Mouse (Mus musculus): ENCODE data around the gene 4933415A04Rik.

Gene 4933415A04Rik

DNA sequence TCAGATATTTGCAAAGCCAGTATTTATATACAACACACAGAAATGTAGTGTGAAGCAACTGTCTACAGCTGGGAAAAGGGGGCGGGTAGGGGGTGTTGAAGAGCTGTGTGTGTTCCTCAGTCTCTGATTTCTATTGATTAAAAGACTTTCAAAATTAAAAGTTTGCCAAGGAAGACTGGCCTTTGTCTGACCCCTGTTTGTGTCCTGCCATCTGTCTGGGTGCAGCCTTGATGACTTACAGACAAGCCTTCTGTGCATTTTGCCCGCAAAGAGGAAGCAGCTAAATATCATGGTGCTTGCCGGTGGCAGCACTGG lies 11.8 kb upstream of the 4933415A04Rik start:
- in situ Hi-C loops (cut with MboI, MseI), result no loop called here

DNA sequence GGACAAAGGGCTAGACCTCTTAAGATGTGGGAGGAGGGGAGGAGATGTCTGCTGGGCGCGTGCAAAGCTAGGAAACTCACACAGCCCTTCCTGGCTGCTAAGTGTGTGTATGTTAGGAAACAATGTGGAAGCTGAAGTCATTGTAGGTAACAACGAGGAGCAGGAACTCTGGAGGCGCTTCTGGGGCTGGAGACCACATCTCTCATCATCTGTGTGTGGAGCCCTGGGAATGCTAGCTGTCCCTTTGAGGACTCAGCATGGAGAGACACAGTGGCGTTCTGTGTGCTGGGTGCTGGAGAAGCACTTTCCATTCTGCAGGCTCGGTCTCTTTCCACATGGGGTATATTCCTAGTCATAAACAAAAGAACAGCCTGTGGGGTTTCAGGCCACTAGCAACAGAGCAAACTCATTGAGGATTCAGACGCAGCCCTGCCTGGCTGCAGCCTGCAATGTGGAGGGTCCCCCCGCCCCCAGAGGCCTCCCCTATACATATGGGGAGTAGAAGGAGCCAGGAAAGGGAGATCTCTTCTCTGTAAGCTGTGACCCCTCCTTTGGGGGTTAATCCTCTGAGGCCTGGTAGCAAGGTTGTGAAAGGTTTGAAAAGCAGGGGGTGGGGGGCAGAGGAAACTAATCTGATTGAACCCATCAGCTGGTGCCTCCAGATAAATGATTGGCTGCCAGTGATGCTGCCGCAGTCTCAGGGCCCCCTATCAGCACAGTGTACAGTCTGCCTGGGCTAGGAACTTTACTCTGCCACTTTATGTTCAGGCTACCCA lies 11.3 kb upstream of the 4933415A04Rik start:
- in situ Hi-C loops (cut with MboI, MseI), result no loop called here

DNA sequence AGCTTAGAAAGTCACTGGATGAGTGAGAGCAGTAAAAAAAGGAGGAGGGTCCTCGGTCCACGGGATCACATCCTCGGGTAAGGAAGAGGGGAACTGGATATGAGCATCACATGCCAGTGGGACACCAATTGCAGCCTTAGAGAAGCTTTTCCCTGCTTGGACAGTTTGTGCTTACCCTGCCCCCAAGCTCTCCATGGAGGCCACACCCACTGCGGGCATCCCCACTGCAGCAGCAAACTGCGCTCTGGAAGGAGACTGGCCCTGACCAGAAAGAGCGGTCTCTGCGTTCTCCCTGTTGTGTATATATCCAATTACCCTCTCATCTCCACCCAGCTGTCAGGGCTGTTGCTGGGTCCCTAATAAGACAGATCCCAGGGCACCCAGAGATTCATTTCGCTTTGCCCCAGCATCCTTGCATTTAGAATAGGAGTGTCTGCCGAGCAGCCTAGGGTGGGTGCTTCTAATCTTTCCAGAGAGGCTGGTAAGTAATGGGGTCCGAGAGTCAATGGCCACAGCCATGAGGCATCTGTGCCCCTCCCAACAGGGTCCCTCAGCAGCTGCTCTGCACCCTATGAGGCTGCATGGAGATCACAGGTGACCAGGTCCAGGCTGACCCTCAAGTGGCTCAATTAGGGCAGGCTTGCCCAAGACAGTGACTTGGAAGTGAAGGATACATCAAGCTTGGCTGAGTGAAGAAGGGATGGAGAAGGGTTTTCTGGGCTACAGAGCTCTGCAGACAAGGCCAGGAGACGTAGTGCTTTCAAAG lies 8.9 kb upstream of the 4933415A04Rik start:
- in situ Hi-C loops (cut with MboI, MseI), result no loop called here

DNA sequence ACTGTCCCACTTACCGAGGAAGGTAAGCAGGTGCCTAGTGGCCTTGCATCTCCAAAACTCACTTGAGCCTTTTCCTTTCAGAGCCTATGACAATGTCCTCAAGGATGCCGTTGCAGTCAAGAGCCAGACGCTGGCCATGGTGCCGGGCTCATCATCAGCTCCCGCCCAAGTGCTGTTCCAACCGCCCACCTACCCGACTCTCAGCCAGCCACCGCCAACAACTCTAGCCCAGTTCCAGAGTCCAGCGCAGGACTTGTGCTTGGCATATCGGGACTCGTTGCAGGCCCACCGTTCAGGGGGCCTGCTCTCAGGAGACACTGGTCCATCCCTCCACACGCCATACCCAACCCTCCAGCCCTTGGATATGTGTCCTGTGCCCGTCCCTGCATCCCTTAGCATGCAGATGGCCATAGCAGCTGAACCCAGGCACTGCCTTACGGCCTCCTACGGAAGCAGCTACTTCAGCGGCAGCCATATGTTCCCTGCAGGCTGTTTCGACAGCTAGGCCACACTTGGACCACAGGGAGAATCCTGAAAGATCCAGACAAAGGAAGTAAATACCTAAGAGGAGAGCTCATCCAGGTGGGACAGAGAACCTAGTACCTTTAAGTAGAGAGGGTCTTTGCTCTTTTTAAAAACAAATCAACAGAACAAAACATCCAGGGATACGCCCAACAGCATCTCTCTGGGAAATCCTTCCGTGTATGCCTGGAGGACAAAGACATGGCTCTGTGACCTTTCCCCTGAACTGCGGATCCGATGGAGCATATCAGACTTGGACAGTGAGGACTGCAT lies 1.4 kb upstream of the 4933415A04Rik start:
- in situ Hi-C loops (cut with MboI, MseI), result no loop called here

DNA sequence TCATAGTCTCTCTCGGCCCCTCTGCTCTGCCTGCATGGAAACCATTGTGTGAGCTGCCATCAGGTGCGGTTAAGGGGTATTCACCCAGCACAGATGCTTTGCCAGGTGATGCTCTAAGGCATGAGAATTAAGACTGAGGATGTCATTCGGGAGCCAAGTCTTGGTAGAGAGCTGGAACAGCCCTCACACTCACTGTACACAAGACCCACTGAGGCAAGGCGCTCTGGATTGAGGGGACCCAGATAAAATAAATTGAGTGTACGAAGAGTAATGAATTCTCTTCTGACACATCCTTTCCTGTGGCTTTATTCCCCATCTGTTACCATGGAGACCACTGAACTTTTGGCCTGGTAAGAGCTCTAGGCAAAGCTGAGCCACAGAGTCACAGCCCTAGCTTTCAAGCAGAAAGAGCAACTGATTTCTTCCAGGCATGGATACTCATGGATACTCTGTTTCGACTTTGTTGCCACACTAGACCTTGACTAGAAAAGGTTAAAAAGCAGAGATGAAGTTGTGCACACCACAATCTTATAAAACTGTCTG lies 2.8 kb downstream of the 4933415A04Rik start:
- in situ Hi-C loops (cut with MboI, MseI), result no loop called here

DNA sequence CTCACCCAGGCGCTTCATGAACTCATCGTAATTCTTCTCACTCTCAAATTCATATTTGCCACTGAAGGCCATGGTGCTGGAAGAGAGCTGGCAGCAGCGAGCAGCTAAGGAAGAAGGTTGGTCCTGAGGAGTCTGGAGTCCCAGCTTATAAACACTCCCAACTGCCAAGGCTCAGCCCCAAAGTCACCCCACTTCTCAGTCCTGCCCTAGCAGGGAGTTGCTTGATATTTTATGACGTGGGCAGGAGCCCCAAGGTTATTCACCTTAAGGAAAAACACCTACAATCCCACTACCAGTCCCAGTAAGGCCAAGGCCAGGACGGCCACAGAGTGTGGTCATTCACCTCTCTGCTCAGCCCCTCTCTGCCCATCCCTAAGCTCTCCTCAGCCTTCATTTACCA lies 14.6 kb downstream of the 4933415A04Rik start, which contains the start of gene Fabp6:
Gene Fabp6 (minus strand): TSS at position 101 of the 400 bp plus-strand sequence.
- in situ Hi-C loops (cut with MboI, MseI), result no loop called here

DNA sequence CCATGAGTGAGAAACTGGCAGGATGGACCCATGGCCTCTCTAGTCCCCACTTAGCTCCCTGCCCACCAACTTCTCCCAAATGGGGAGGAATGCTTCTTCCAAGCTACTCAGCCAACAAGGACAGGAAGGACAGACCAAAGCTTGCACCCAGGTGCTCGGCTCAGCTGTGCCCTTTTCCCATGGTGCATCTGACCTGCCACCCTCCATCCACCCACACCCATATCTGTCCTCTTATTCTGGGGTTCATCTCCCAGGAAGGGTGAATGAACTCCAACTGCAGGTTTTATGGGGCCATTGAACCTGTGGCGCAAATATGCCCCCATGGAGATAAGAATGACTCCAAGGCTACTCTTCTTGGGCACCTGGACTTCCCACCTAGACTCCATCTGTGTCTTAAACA lies 17.4 kb downstream of the 4933415A04Rik start:
- in situ Hi-C loops (cut with MboI, MseI), result no loop called here

DNA sequence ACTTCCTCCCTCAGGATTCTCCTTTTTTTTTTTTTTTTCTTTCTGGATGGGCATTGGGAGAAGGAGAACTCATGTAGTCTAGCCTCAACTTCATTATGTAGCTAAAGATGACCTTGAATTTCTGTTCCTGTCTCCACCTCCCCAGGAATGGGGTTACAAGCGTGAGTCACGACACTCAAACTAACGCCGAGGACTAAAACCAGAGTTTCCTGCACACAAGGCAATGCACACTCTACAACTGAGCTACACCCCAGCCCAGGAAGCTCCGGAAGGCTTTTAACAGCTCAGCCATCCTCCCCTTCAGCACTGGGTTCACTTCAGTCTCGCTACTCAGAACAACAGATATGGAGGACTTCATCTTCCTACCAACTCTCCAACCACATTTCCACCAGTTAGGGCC lies 18.1 kb downstream of the 4933415A04Rik start:
- in situ Hi-C loops (cut with MboI, MseI), result no loop called here

DNA sequence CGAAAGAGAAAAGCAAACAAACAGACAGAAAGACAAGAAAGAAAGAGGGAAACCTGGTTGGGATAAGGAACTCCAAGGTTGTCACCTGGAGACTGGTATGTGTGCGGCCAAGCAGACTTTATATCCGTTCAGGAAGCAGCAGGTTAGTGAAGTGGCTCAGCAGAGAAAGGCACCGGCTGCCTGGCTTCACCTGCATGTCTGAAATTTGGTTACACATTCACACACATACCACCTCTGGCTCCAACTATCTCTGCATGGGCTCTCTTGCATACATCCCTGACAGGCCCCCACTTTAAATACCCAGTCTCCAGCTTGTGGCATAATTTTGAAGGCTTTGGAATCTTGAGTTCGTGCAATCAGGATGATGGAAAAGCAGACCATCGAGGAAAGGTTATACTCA lies 19.0 kb downstream of the 4933415A04Rik start:
- in situ Hi-C loops (cut with MboI, MseI), result no loop called here

DNA sequence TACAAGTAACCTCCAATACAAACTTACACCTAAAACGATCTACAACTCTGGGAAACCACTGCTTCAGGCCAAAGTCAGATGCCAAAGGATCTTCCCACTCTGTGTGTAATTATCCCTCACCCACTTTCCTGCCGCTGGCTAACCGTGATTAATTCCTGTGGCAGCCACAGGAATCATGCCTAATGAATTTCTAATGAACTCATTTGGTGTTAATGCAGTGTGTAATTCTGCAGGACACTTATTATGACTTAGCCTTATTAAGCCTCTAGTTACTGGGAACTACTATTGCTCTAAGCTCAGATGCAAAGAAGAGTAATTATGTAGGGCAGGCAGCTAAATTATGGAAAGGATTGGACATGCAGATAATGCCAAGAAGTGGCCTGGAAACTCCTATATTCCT lies 21.6 kb downstream of the 4933415A04Rik start:
- in situ Hi-C loops (cut with MboI, MseI), result no loop called here

DNA sequence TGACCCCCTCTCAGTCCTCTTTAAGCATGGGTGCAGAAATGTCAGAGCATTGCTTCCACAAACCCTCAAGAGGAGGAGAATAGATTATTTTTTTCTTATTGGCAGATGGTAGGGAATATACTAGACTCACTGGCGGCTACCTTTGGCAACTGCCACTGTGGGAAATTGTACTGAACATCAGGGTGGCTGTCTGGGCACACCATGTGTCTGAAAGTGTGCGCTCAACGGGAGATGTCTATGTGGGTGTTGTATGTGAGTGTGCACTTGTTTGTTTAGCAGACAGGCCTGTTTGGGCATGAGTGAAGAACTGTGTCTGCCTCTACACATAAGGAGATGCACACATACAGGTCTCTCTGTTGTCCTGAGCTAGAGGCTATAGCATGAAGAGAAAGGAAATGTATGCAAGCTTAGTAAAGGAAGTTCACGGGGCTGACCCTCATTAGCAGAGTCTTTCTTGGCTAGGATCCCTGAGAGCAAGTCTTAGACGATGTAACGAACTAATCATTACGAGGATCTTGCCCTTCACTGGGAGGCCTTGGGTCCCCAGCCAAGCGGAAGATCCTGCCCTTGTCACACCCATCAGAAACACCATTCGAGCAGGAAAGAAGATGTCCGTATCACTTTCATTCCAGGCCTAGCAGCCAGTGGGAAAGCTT lies 23.3 kb downstream of the 4933415A04Rik start:
- in situ Hi-C loops (cut with MboI, MseI), result no loop called here

DNA sequence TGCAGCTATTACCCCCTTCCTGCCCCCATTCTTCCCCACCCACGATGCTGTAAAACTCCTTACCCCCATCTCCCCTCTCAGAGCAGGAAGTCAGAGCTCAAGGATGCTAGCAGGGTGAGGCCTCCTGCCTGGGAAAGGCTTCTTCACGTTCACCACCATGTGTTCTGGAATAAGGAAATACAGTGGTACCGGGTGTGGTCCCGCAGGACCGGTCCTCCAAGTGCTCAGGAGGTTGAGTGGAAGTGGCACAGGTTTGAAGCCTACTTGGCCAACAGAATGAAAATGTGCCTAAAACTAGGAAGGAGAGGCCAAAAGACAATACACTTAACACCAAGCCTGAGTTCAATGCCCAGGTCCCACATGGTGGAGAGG lies 23.8 kb downstream of the 4933415A04Rik start:
- in situ Hi-C loops (cut with MboI, MseI), result no loop called here

DNA sequence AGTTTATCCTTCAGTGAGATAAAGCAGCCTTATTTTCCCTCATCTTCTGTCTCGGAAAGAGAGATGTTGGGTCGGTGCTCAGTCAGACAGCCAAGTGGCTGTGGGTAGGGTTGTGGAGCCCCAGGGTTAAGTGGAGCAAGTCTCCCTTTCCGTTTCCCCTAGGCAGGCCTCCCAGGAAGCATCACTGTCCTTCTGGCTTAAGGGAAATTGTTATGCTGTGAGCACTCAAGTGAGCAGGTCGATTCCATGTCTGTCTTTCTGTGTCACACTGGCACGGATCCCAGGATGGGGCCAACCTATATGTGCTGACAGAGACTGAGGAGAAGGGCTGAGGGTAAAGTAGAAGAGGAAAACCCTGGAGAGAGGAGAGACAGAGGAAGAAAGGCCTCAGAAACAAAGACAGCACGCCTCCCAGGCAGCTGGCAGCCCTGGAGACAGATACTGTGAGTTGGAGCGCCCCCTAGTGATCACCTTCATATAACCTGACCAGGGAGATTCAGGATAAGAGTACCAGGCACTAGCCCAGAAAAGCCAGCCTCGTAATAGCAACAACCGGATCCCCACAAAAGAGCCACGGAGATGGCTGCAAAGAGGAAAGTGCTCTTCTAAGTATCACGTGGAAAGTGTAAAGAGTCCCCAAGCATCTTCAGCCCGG lies 26.1 kb downstream of the 4933415A04Rik start:
- in situ Hi-C loops (cut with MboI, MseI), result no loop called here

DNA sequence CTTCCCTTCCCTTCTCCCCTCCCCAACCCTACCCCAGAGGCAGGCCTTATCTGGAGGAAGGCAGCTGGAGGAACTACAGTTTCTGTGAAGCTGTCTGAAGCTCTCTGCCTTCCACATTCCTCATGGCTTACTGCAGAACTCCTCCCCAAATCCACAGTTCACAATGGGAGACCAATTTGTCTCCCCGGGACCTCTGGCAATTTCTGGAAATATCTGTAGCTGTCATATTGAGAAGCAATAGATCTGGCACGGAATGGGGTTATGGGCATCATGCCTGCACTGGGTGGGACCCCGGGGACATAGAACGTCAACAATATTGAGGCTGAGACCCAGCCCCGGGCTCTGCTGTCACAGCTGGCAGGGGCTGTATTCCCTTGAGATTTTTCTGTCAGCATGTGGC lies 31.1 kb downstream of the 4933415A04Rik start:
- in situ Hi-C loops (cut with MboI, MseI), result no loop called here

DNA sequence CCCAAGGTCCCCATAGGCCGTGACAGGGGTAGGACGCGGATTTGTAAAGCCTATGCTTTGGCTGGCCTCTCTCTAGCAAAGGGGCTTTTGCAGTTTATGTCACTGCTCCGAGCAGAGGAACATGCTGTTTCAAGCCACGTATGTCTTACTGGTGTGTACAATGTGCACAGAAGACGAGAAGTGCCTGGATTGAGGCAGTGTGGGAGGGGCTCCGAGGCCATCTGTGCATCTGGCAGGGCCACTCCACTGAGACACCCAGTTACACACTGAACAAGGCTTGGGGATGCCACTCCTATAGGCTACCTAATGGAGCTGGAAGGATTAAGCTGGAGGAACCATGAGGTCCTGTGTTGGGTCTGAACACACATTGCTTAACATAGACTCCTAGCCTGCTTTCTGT lies 31.6 kb downstream of the 4933415A04Rik start:
- in situ Hi-C loops (cut with MboI, MseI), result no loop called here

DNA sequence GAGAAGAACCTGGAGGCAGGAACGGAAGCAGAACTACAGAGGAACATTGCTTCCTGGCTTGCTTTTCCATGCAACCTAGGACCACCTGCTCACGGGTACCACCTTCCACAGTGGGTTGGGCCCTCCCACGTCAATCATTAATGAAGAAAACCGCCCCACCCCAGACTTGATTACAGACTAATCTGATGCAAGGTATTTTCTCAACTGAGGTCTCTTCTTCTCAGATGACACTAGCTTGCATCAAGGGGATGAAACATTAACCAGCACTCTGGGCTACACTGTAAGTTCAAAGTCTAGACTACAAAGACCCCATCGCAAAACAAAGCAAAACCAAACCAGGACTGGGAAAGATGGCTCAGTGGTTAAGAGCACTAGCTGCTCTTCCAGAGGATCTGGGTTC lies 34.9 kb downstream of the 4933415A04Rik start:
- in situ Hi-C loops (cut with MboI, MseI), result no loop called here

DNA sequence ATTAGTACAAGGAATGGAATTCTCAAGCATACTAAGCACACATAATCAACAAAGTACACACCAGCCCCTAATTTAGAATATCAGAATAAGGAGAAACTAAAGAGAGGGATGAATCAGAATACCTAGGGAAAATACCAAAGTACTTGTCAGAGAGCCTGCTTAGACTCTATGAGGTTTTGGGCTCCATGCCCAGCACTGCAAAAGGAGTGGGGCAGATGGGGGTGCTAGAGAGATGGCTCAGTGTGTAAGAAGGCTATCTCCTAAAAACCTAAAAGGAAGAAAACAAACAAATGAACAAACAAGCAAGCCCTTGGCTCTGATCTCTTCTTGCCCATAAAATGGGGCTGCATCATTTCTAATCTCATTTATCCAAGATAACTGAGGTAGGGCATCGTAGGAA lies 37.5 kb downstream of the 4933415A04Rik start:
- in situ Hi-C loops (cut with MboI, MseI), result no loop called here

DNA sequence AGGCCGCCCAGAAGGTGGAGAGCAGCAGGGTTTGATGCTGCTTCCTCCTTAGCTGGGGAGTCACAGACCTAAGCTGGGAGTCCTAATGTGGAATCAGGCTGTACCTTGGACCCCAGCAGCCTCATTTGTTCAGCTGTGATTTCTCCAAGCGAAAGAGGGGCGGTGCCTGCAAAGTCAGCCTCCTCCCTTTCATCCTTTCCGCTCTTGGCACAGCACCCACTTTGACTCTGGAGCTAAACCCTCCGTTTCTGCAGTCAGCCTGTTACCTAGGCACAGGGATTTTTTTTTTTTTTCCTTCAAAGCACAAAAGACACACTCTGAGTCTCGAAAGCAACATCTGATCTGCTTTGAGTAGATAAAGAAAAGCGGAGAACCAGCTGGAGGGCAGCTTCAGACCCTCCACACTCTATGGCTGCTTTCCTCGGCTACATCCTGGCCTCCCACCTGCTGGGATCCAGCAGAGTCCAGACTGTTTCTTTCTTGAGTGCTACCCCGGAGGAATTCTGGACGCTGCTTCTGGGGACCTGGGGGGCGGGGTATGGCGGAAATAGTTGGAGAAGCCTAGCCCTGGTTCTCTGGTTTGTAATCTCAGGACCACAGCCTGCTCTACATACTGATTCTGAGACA lies 39.6 kb downstream of the 4933415A04Rik start:
- in situ Hi-C loops (cut with MboI, MseI), result no loop called here

DNA sequence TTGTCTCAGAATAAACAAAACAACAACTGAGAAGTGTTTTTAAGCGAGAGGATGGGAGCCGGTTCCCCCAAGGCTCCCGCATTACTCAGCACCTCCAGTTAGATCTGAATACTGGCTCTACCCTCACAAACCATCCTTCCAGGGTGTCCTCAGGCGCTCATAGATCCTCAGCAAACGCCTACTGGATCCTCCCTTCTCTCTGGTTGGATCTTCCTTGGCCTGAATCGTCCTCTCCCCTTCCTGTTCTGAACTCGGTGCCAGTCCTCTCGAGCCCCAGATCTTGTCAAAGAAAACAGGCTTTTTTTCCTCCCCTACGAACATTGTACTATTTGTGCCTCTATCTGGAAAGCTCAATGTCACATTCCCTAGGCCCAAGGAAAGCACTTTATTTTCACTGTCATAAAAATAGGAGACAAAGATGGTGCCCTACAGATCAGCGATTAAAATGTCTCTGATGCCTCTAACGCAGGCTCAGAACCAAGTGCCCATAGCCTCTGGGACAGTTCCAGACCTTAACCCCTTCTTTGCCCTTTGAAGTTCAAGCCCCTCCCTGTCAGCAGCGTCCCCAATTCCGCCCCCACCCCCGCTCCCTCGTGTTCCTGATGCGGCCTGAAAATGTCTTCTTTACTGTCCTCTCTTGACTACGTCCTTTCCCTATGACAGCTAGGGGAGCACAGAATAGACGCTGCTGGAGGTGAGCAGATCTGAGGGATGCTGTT lies 40.2 kb downstream of the 4933415A04Rik start:
- in situ Hi-C loops (cut with MboI, MseI), result no loop called here

DNA sequence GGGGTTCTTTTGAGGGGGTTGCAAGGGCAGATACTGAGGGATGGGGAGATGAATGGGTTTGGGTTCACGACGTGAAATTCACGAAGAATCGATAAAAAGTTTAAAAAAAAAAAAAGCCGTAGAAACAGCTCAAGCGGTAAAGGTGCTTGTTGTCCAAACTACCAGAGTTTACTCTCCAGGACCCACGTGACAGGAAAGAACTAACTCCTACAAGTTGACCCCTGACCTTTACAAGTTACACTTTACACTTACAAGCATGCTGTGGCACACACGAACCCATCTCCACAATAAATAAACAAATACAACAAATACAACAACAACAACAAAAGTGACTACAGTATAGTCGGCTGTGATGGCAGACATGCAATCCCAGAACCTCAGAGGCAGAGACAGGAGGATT lies 44.8 kb downstream of the 4933415A04Rik start:
- in situ Hi-C loops (cut with MboI, MseI), result no loop called here

Measured in regulatory T cell (primary cell).